Mouse (Mus musculus): ENCODE measurements at regions not wholly inside any gene's neighbourhood (a gene's known extent, or its start where the extent isn't known, plus 50 kb on each side); places are given as distances from the start of the nearest gene placed in this dataset.

- no peak for TF ChIP-seq CTCF (IDR thresholded peaks at IDR 0.05; ENCODE audit: low read depth, low read length)
- no peak for TF ChIP-seq POLR2A (IDR thresholded peaks at IDR 0.05; ENCODE audit: extremely low read depth, insufficient read depth, low read length)
Measured at GRCm38 (mm10) chr4:106186684-106187083, 129.3 kb upstream of the Usp24 start.
